Mouse (Mus musculus) right cerebral cortex, postnatal 25 days (tissue): ENCODE measurements around the gene Rbm12.

Experiments used
- DNase-seq: peaks from one replicate; pipeline ENCODE4 v3.0.0; 2022

The Rbm12 gene

DNA sequence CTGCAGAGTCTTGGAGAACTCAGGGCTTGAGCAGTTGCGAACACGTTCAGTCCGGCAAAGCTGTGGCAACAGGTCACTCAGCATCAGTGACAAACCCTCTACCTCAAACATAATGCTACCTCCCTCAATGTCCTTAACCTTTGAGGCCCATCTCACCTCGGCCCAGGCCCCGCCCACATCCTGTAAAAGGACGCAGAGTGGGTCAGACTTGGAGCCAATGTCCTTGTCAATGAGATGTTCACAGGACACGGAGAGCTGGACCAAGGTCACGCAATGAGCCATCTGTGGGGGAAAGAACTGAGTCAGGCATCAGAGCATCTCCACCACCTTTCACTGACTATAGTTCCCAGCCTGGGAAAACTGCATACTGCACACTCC lies 32.6 kb downstream of the Rbm12 start:
- no peak for DNase-seq

DNA sequence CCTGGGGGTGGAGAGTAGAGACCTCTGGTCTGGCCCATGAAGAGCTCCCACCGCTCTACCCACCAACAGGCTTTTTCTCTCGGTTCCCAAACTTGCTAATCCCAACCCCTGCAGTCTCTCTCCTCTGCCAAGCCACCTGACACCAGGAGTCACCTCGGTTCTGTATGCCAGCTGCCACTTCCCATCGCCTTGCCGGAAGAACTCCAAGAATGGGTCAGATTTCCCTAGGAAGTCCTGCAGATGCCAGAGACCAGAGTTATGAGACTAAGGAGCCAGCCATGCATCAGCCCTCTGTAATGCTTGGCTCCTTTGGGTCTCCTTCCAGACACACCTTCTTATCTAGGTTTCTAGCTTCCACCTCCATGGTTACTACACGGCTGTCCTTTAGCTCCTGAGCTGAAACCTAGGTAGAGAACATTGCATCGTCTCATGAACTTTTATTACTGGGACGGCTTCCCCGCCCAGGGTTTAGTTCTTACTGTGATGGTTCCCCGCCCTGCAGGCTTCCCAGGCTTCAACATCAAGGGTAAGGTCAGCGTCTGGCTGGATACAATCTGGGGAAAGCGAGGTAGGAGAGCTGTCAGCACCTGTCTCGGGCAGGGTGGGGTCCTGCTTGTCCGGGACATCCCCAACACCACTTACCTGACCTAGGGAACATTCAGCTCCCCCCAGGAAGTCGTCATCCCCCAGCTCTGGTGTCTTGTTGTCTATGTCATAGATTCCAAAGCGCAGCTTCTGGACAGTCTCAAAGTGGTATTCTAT lies 33.2 kb downstream of the Rbm12 start:
- DNase-seq: no peak

DNA sequence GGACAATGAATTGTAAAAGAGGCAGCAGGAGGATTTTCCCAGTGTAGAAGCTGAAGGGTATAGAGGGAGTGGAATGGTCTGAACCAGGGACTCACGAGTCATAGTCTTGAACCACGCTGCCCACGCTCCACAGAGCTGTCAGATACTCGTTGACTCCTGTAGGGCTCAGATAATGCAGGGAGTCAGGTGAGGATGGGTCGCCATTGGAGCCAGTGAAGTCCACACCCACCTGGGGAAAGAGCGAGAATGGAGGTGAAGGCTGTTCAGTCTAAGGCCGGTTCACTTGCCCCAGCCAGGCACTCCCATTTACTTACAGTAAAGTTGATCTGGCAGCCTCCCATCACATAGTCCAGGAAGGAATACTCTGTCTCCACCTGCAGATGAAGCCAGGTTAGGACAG lies 34.3 kb downstream of the Rbm12 start:
- no peak for DNase-seq

DNA sequence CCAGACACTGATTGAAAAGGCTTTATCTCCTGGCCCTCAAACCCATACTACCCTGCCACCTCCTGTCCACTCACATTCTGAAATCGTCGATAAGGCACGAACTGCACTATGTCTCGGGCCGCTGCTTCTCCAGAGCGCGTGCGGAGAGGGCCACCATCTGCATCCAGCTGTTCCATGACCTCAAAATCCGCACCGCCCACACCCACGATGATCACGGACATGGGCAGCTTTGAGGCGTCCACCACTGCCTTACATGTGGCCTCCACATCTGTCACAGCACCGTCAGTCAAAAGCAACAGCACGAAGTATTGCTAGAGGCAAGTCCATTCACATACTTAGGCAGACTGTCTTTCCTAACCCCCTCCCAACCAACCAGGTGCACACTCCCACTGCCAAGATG lies 38.1 kb downstream of the Rbm12 start:
- no peak for DNase-seq

DNA sequence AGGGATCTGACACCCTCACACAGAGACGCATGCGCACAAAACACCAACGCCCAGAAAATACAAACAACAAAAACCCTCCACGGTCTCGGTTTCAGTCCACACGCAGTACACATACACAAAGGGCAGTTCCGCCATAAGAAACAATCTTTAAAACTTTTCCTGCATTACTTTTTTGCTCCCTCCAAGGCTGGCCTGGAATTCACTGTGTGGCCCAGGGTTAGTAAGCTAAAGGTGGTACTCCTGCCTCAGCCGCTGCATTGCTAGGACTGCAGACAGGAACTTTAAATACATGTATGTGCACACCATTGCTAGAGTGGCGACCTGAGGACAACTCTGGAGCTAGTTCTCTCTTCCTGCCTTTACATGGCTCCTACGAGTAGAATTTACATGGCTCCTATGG lies 40.5 kb downstream of the Rbm12 start:
- DNase-seq: no peak

DNA sequence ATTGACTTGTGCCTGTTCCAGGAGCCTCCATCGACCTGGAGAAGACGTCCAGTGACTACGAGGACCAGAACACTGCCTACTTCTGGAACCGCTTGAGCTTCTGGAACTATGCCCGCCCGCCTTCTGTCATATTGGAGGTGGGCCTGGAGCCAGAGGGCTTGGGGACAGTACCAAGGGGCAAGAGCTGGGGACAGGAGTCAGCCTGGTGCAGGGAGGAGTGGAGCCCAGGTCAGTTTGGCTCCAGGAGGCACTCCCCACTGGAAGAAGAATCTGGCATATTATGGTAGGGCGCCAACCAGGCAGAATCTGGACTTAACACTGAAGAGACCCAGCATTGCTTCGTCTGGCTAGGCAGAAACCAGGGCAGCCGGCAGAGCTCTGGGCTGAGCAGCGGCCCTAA lies 43.9 kb downstream of the Rbm12 start:
- no peak for DNase-seq

DNA sequence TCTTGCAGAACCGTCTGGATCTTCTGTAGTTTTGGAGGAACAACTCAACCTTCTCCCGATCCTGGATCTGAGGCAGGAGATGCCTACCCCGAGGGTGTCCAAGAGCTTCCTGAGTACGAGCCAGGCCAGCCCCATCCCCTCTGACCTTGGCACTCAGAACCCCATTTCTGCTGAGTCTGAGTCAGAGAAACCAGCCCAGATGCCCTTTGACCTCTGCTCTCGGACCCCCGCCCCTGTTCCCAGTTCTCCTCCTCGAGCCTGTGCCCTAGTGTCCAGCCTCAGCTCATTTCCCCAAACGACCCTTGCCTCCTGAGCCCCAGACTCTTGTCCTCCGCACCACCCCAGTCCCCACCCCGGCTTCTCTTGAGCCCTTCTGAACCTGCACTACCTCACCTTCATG lies 45.7 kb downstream of the Rbm12 start:
- no peak for DNase-seq

DNA sequence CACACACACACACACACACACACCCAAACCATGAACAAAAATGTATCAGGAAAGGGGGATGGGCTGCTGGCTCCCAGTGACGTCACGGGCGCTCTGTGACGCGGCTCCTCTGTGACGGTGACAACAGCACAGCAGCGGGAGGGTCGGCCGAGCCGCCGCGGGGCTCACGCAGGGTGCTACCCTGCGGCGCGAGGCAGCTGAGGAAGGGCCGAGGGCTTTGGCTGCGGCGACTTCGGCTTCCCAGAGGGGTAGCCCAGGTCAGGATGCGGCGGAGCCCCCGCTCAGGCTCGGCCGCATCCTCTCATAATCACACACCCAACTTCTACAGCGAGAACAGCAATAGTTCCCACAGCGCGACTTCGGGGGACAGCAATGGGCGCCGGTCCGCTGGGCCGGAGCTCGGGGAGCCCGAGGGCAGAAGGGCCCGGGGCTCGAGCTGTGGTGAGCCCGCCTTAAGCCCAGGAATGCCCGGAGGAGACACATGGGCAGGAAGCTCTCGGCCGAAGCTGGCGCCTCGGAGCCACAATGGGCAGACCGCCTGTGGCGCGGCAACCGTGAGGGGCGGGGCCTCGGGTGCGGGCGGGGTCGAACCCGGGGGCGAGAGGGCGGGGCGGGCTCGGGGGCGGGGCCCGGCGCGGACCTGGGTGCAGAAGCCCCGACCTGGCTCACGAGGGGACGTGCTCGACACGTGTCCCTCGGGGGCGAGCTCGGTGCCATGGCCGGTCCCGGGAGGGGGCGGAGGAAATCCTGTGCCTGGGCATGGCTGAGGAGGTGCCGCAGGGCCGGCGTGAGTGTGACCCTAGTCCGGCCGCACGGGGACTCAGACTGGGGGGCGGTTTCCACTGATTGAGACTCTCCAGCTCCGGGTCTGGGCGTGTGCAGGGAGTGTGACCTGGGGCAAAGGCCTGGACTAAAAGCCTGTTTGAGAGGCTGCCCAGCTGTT lies 46.4 kb downstream of the Rbm12 start, which contains the start of gene Spag4:
TSS of gene Spag4 (plus strand) at position 77 of the 943 bp plus-strand sequence.
- peak; percentile 63 for DNase-seq

DNA sequence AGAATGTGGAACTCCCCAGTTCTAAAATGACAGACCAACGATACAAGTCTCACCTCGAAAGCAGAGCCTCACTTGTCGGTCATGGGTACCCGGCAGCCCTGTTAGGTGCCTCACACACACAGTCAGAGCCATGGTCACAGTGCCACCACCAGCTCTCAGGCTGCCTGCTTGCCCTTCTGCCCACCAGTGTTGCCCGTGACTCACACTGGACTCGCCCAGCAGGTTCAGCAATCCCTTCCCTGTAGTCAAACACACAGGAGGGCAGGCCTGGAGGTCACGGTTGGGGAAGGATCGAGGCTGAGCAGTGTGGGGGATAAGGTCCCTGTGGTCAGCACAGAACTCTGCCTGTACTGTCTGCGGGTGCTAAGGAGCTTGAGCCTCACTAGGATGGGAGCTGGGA lies 59.0 kb downstream of the Rbm12 start, which contains the start of gene Fer1l4:
TSS of gene Fer1l4 (minus strand) at position 132 of the 400 bp plus-strand sequence.
- DNase-seq: no peak

DNA sequence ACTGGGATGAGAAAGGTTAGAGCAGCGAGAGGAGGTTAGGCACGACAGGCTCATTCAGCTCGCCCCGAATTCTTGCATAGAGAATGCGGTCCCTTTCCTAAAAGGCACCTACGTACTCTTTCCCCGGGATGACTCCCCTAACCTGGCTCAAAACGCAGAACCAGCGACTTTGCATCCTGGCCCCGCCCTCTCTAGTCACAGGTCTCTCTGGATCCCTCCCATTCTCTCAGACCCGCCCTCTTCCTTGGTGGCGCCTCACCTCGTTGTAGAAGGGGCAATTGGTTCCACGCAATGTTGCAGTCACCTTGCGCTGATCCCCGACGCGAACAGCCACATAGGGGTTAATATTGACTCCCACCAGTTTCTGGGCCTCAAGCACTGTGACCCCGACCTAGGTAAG lies 63.8 kb downstream of the Rbm12 start:
- DNase-seq: no peak

DNA sequence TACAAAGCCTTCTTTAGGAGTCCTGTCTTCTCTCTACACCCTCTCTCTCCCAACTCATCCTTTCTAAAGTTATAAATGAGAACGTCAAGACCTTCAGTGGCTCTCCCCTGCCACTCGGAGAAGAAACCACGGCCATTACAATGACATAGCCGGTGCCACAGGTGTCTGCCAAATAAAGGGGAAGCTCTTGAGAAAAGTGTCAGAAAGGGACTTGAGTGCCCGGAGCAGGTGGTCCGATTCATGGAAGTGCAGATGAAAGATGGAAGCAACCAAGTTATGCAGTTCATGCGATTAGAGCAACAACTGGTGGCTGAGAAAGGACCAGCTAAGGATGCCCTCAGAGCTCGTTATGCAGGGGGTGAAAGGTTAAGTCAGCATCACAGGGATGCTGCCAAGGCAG lies 68.9 kb downstream of the Rbm12 start:
- DNase-seq: no peak
